Mouse (Mus musculus) forebrain, embryonic 12.5 days (tissue): ENCODE measurements around the gene Ntf3. TPM values are rescaled to one million over a fixed set of nuclear protein-coding genes. Genes with fewer than 3 reads are reported as not detected.
A peak's percentile ranks its signal among the peaks of the same experiment; 100 is the strongest.

Experiments used
- ATAC-seq: fragments of 200-750 bp; cut with Nextera tagmentation; 2 replicates; pipeline ENCODE4 v1.8.0; 2017; ENCODE audit warnings: moderate TSS enrichment; ENCODE audit not compliant: low FRiP score
- H3K27ac ChIP-seq: fragments of 300-500 bp; sonication (generic); 2 replicates; pipeline ENCODE4 v1.5.1; 2016; ENCODE audit warnings: mild to moderate bottlenecking
- H3K27me3 ChIP-seq: fragments of 300-500 bp; sonication (generic); 2 replicates; pipeline ENCODE4 v1.6.1; 2016; ENCODE audit warnings: mild to moderate bottlenecking
- H3K36me3 ChIP-seq: fragments of 300-500 bp; sonication (generic); replicated peaks from 2 replicates; pipeline ENCODE4 v1.6.1; 2016; ENCODE audit warnings: mild to moderate bottlenecking
- H3K4me1 ChIP-seq: fragments of 300-500 bp; sonication (generic); 2 replicates; pipeline ENCODE4 v1.6.1; 2016
- H3K4me2 ChIP-seq: fragments of 300-500 bp; sonication (generic); 2 replicates; pipeline ENCODE4 v1.6.1; 2016; ENCODE audit warnings: mild to moderate bottlenecking, moderate library complexity
- H3K4me3 ChIP-seq: fragments of 300-500 bp; sonication (generic); replicated peaks from 2 replicates; pipeline ENCODE4 v1.5.1; 2016; ENCODE audit warnings: mild to moderate bottlenecking
- H3K9ac ChIP-seq: fragments of 300-500 bp; sonication (generic); 2 replicates; pipeline ENCODE4 v1.6.1; 2016; ENCODE audit warnings: mild to moderate bottlenecking
- H3K9me3 ChIP-seq: fragments of 300-500 bp; sonication (generic); 2 replicates; pipeline ENCODE4 v1.6.1; 2016
- WGBS: fragments of 180-500 bp; shearing (Covaris S2); methylation state at CpG from one replicate; pipeline ENCODE4 v1.1.7; 2016; 5-methylcytosine and 5-hydroxymethylcytosine counted together
- polyA plus RNA-seq: library from polyadenylated mRNA; unstranded; fragments of >200 nt; fragmentation: Nextera tagmentation; extraction: Ambion mirVana; gene quantifications from 2 replicates; pipeline ENCODE4 v1.2.1, GENCODE M21; 2016

The Ntf3 gene
- polyA plus RNA-seq = 2.8 and 3.2 TPM in 2 replicates

- Histone ChIP-seq H3K4me1 (peaks cover 54% of the 10 kb centered on the region), H3K27ac (no peak within 1 kb of the TSS), H3K4me2 (peak within 1 kb of the TSS; percentile 60), H3K27me3 (peaks cover 65% of the 10 kb centered on the region), H3K9me3 (no peaks in the 10 kb centered on the region), H3K9ac (0 out of 2 replicates have a peak within 1 kb of the TSS, but pooled peaks have one; percentile 12), H3K4me3 (peak within 1 kb of the TSS; percentile 31), H3K36me3 (no peaks in the 10 kb centered on the region)
- ATAC-seq = no peak; the same call in 1 of the 2 replicates
- WGBS = under 1% methylated on average over 27 of the region's 27 CpGs
Measured at GRCm38 (mm10) chr6:126166548-126167207, at the start of gene Ntf3. Gene Ntf3, minus strand, starts transcription at chr6:126166910.

GRCm38 (mm10) chr6:126213330-126213729, 46.6 kb upstream of the Ntf3 start:
- Histone ChIP-seq H3K4me3 (no peak overlapping the region), H3K4me2 (no peak overlapping the region), H3K4me1 (no peaks in the 10 kb centered on the region), H3K36me3 (no peaks in the 10 kb centered on the region), H3K27ac (no peak overlapping the region), H3K9me3 (no peaks in the 10 kb centered on the region), H3K9ac (no peak overlapping the region), H3K27me3 (no peaks in the 10 kb centered on the region)
- WGBS = 80% methylated on average over 5 of the region's 5 CpGs
- no peak for ATAC-seq

GRCm38 (mm10) chr6:126203366-126203765, 36.7 kb upstream of the Ntf3 start:
- 87% methylated on average over 4 of the region's 4 CpGs for WGBS
- Histone ChIP-seq H3K36me3 (no peaks in the 10 kb centered on the region), H3K9me3 (no peaks in the 10 kb centered on the region), H3K4me3 (no peak overlapping the region), H3K9ac (no peak overlapping the region), H3K27me3 (no peaks in the 10 kb centered on the region), H3K4me1 (no peaks in the 10 kb centered on the region), H3K4me2 (no peak overlapping the region), H3K27ac (no peak overlapping the region)
- no peak for ATAC-seq

- Histone ChIP-seq H3K4me2 (no peak overlapping the region), H3K36me3 (no peaks in the 10 kb centered on the region), H3K4me1 (no peaks in the 10 kb centered on the region), H3K27ac (no peak overlapping the region), H3K9me3 (no peaks in the 10 kb centered on the region), H3K27me3 (no peaks in the 10 kb centered on the region), H3K9ac (no peak overlapping the region), H3K4me3 (no peak overlapping the region)
- WGBS = 85% methylated on average over 7 of the region's 7 CpGs
- ATAC-seq = no peak
Measured at GRCm38 (mm10) chr6:126202959-126203358, 36.2 kb upstream of the Ntf3 start.

DNA sequence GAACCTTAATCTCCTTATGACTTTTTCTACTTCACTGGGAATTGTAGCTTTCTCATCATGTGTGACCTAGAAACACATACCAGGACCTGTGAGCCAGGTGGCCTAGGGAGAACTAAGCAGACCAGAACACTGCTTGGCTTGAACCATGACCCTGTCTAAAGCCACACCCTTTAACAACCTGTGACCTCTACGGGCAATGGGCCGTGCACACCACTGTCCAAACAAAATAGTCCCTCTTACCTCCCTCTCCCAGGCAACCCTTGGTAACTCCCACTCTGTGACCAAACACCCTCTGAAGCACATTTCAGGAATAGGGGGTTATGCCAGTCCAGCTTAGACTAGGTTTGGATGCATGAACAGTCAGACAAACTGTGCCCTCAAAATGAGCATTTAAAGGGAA, 35.0 kb upstream of the Ntf3 start:
- H3K4me3 ChIP-seq = no peak overlapping the region
- H3K4me1 ChIP-seq = no peaks in the 10 kb centered on the region
- H3K9ac ChIP-seq = no peak overlapping the region
- no peak overlapping the region for H3K4me2 ChIP-seq
- no peaks in the 10 kb centered on the region for H3K9me3 ChIP-seq
- no peaks in the 10 kb centered on the region for H3K27me3 ChIP-seq
- ATAC-seq = no peak
- no peaks in the 10 kb centered on the region for H3K36me3 ChIP-seq
- 85% methylated on average over 2 of the region's 2 CpGs for WGBS
- H3K27ac ChIP-seq = no peak overlapping the region

GRCm38 (mm10) chr6:126199916-126200315, 33.2 kb upstream of the Ntf3 start:
- WGBS = 75% methylated on average over 2 of the region's 2 CpGs
- Histone ChIP-seq H3K9ac (no peak overlapping the region), H3K27me3 (no peaks in the 10 kb centered on the region), H3K27ac (no peak overlapping the region), H3K4me3 (no peak overlapping the region), H3K4me1 (no peaks in the 10 kb centered on the region), H3K36me3 (no peaks in the 10 kb centered on the region), H3K9me3 (no peaks in the 10 kb centered on the region), H3K4me2 (no peak overlapping the region)
- no peak for ATAC-seq

DNA sequence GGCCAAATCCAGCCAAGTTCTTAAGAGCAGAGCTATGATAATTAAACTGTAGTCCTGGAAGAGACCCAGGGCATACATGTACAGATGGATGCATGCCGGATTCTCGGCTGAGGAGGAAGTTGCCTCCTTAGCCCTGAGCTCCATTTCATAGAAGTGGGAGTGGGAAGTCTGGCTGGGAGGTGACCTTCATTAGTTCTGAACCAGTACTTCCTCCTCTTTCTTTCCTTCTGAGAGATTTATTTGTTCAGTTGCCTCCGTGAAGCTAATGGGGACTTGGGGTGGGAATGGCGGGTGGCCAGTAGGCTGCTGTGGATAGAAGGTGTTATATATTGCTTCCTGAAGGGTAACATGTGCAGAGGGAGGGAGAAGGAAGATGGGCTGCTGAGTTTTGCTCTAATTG, 28.1 kb upstream of the Ntf3 start:
- no peak overlapping the region for H3K4me2 ChIP-seq
- 95% methylated on average over 4 of the region's 4 CpGs for WGBS
- H3K9me3 ChIP-seq = no peaks in the 10 kb centered on the region
- H3K27ac ChIP-seq = no peak overlapping the region
- H3K4me1 ChIP-seq = no peaks in the 10 kb centered on the region
- H3K27me3 ChIP-seq = no peaks in the 10 kb centered on the region
- no peak overlapping the region for H3K9ac ChIP-seq
- no peak for ATAC-seq
- H3K4me3 ChIP-seq = no peak overlapping the region
- no peaks in the 10 kb centered on the region for H3K36me3 ChIP-seq

- Histone ChIP-seq H3K27ac (no peak overlapping the region), H3K4me1 (no peaks in the 10 kb centered on the region), H3K36me3 (no peaks in the 10 kb centered on the region), H3K9me3 (no peaks in the 10 kb centered on the region), H3K4me2 (no peak overlapping the region), H3K4me3 (no peak overlapping the region), H3K9ac (no peak overlapping the region), H3K27me3 (0 out of 2 replicates have a peak, but pooled peaks cover 5% of the 10 kb centered on the region)
- ATAC-seq = no peak
- WGBS = 93% methylated on average over 10 of the region's 10 CpGs
Measured at GRCm38 (mm10) chr6:126190218-126190871, 23.6 kb upstream of the Ntf3 start.

DNA sequence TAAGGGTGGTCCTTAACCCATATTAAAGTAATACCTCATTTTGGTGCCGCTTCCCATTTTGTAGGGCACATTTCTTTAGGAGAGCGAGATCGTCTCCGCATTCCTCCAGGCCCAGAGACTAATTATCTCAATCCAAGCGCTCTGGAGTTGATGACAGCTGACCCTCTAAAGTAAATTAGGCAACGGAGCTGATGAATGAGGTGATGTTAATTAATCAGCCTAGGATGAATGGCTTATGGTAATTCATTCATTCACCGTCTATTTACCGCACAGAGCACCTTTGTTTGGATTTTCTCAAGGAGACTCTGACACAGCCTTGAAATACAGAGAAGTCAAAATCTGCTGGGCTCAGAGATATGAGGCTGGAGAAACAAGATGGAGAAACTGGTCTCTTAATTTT, 20.7 kb upstream of the Ntf3 start:
- Histone ChIP-seq H3K27ac (no peak overlapping the region), H3K4me3 (no peak overlapping the region), H3K9me3 (no peaks in the 10 kb centered on the region), H3K9ac (no peak overlapping the region), H3K4me2 (no peak overlapping the region), H3K4me1 (no peaks in the 10 kb centered on the region), H3K27me3 (0 out of 2 replicates have a peak, but pooled peaks cover 5% of the 10 kb centered on the region), H3K36me3 (no peaks in the 10 kb centered on the region)
- 22% methylated on average over 8 of the region's 8 CpGs for WGBS
- ATAC-seq = peak; percentile 60; the same call in 1 of the 2 replicates

- Histone ChIP-seq H3K9me3 (no peaks in the 10 kb centered on the region), H3K27ac (no peak overlapping the region), H3K4me2 (no peak overlapping the region), H3K9ac (no peak overlapping the region), H3K4me3 (no peak overlapping the region), H3K36me3 (no peaks in the 10 kb centered on the region), H3K27me3 (0 out of 2 replicates have a peak, but pooled peaks cover 5% of the 10 kb centered on the region), H3K4me1 (no peaks in the 10 kb centered on the region)
- 73% methylated on average over 1 of the region's 1 CpGs for WGBS
- ATAC-seq = no peak
Measured at GRCm38 (mm10) chr6:126186116-126186515, 19.4 kb upstream of the Ntf3 start.

DNA sequence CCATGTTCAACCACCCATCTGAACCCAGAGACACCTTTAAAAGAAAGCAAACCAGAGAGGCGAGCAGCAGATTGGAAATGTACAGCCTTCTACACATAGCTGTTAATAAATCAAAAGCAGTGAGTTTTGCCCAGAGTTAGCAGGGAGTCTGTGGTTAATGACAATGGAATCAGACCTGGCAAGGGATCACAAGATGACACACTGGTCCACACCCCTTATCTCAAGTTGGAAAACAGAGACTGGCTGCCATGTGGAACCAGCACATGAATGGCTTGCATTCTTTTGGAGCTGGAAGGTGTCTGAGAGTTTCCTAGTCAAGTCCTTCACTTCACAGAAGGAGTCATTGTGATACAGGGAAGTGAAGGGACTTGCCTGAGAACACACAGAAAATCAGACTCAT, 5.4 kb upstream of the Ntf3 start:
- ATAC-seq = no peak
- peaks cover 13% of the 10 kb centered on the region for H3K27me3 ChIP-seq
- no peak overlapping the region for H3K4me2 ChIP-seq
- H3K9me3 ChIP-seq = no peaks in the 10 kb centered on the region
- no peak overlapping the region for H3K27ac ChIP-seq
- peaks cover 4% of the 10 kb centered on the region for H3K4me1 ChIP-seq
- H3K36me3 ChIP-seq = no peaks in the 10 kb centered on the region
- WGBS = 80% methylated on average over 1 of the region's 1 CpGs
- no peak overlapping the region for H3K9ac ChIP-seq
- no peak overlapping the region for H3K4me3 ChIP-seq

DNA sequence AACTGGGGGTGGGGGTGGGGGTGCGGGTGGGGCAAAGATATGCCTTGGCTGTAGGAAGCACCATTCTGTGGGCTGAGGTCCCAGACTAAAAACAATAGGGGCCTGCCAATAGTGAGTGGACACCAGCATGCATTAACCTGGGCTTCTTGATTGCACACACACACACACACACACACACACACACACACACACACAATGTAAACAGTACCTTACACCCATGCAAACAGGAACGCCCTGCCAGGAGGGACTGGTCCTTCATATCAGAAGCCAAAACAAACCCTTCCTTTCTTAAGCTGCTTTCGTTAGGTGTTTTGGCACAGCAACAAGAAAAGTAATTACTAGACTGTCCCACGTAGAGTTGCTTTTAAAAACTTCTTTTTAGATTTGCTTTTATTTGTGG, 4.1 kb upstream of the Ntf3 start:
- Histone ChIP-seq H3K4me2 (no peak overlapping the region), H3K9ac (no peak overlapping the region), H3K9me3 (no peaks in the 10 kb centered on the region), H3K27ac (no peak overlapping the region), H3K36me3 (no peaks in the 10 kb centered on the region), H3K4me3 (no peak overlapping the region), H3K4me1 (peaks cover 17% of the 10 kb centered on the region), H3K27me3 (peaks cover 26% of the 10 kb centered on the region)
- ATAC-seq = no peak
- WGBS = 85% methylated on average over 4 of the region's 4 CpGs

- ATAC-seq = no peak
- Histone ChIP-seq H3K27me3 (peaks cover 55% of the 10 kb centered on the region), H3K4me2 (no peak overlapping the region), H3K9ac (no peak overlapping the region), H3K4me1 (peaks cover 45% of the 10 kb centered on the region), H3K9me3 (no peaks in the 10 kb centered on the region), H3K36me3 (no peaks in the 10 kb centered on the region), H3K27ac (no peak overlapping the region), H3K4me3 (no peak overlapping the region)
- 10% methylated on average over 3 of the region's 3 CpGs for WGBS
Measured at GRCm38 (mm10) chr6:126167731-126168130, 1.0 kb upstream of the Ntf3 start.
